Mouse (Mus musculus): ENCODE results near the gene Vat1l. TPM values are rescaled to one million over a fixed set of nuclear protein-coding genes. Genes with fewer than 3 reads are reported as not detected.

The Vat1l gene
- polyA plus RNA-seq, 1 experiment from 2014 or later = 4.0 TPM

GRCm38 (mm10) chr8:114351643-114352427 lies 146.4 kb downstream of the Vat1l start:
- peak overlapping the region; percentile 6; the same call in 1 of the 2 replicates for H3K4me3 ChIP-seq (replicated peaks)
- peak; percentile 51; the same call in 1 of the 2 replicates for ATAC-seq (ENCODE audit: insufficient number of reproducible peaks, low FRiP score, low TSS enrichment, low read depth)
- 35% methylated on average over 14 of the region's 14 CpGs for WGBS
- no peaks in the 10 kb centered on the region for H3K36me3 ChIP-seq
- H3K4me1 ChIP-seq = 0 out of 2 replicates have a peak, but pooled peaks cover 8% of the 10 kb centered on the region
- no peak overlapping the region for H3K9ac ChIP-seq
- H3K27me3 ChIP-seq = no peaks in the 10 kb centered on the region
- H3K9me3 ChIP-seq (replicated peaks) = no peaks in the 10 kb centered on the region
- peak overlapping the region; percentile 43 for H3K4me2 ChIP-seq (replicated peaks)
- no peak overlapping the region for H3K27ac ChIP-seq (replicated peaks)

GRCm38 (mm10) chr8:114360506-114360905 lies 155.1 kb downstream of the Vat1l start:
- Histone ChIP-seq H3K4me3 (replicated peaks) (no peak overlapping the region), H3K9me3 (replicated peaks) (no peaks in the 10 kb centered on the region), H3K27me3 (no peaks in the 10 kb centered on the region), H3K27ac (replicated peaks) (no peak overlapping the region), H3K9ac (no peak overlapping the region), H3K36me3 (no peaks in the 10 kb centered on the region), H3K4me1 (no peaks in the 10 kb centered on the region), H3K4me2 (replicated peaks) (no peak overlapping the region)
- no peak for ATAC-seq (ENCODE audit: insufficient number of reproducible peaks, low FRiP score, low TSS enrichment, low read depth)
- WGBS = 48% methylated on average over 8 of the region's 8 CpGs

GRCm38 (mm10) chr8:114363167-114363566 lies 157.8 kb downstream of the Vat1l start:
- Histone ChIP-seq H3K4me1 (no peaks in the 10 kb centered on the region), H3K27me3 (no peaks in the 10 kb centered on the region), H3K9ac (no peak overlapping the region), H3K4me3 (replicated peaks) (no peak overlapping the region), H3K27ac (replicated peaks) (no peak overlapping the region), H3K4me2 (replicated peaks) (no peak overlapping the region), H3K36me3 (no peaks in the 10 kb centered on the region), H3K9me3 (replicated peaks) (no peaks in the 10 kb centered on the region)
- 58% methylated on average over 5 of the region's 5 CpGs for WGBS
- 0 out of 2 replicates have a peak, but pooled peaks have one; percentile 12 for ATAC-seq (ENCODE audit: insufficient number of reproducible peaks, low FRiP score, low TSS enrichment, low read depth)

GRCm38 (mm10) chr8:114363656-114364055 lies 158.2 kb downstream of the Vat1l start:
- H3K9me3 ChIP-seq (replicated peaks) = no peaks in the 10 kb centered on the region
- H3K4me2 ChIP-seq (replicated peaks) = no peak overlapping the region
- H3K4me1 ChIP-seq = no peaks in the 10 kb centered on the region
- H3K4me3 ChIP-seq (replicated peaks) = no peak overlapping the region
- H3K9ac ChIP-seq = no peak overlapping the region
- 16% methylated on average over 8 of the region's 8 CpGs for WGBS
- H3K27me3 ChIP-seq = no peaks in the 10 kb centered on the region
- no peaks in the 10 kb centered on the region for H3K36me3 ChIP-seq
- no peak overlapping the region for H3K27ac ChIP-seq (replicated peaks)
- ATAC-seq (ENCODE audit: insufficient number of reproducible peaks, low FRiP score, low TSS enrichment, low read depth) = peak; percentile 65; the same call in 1 of the 2 replicates

GRCm38 (mm10) chr8:114369038-114369976 lies 163.9 kb downstream of the Vat1l start:
- H3K9ac ChIP-seq = no peak overlapping the region
- no peaks in the 10 kb centered on the region for H3K36me3 ChIP-seq
- no peak overlapping the region; the same call in 1 of the 2 replicates for H3K4me2 ChIP-seq (replicated peaks)
- 31% methylated on average over 27 of the region's 27 CpGs for WGBS
- no peaks in the 10 kb centered on the region for H3K27me3 ChIP-seq
- no peaks in the 10 kb centered on the region for H3K9me3 ChIP-seq (replicated peaks)
- no peak overlapping the region for H3K27ac ChIP-seq (replicated peaks)
- H3K4me1 ChIP-seq = no peaks in the 10 kb centered on the region
- H3K4me3 ChIP-seq (replicated peaks) = no peak overlapping the region
- no peak for ATAC-seq (ENCODE audit: insufficient number of reproducible peaks, low FRiP score, low TSS enrichment, low read depth)

GRCm38 (mm10) chr8:114374390-114374789 lies 169.0 kb downstream of the Vat1l start:
- H3K4me1 ChIP-seq = no peaks in the 10 kb centered on the region
- no peak overlapping the region for H3K4me2 ChIP-seq (replicated peaks)
- no peak overlapping the region for H3K9ac ChIP-seq
- no peaks in the 10 kb centered on the region for H3K9me3 ChIP-seq (replicated peaks)
- no peak overlapping the region for H3K27ac ChIP-seq (replicated peaks)
- WGBS = 77% methylated on average over 6 of the region's 6 CpGs
- no peaks in the 10 kb centered on the region for H3K36me3 ChIP-seq
- H3K4me3 ChIP-seq (replicated peaks) = no peak overlapping the region
- ATAC-seq (ENCODE audit: insufficient number of reproducible peaks, low FRiP score, low TSS enrichment, low read depth) = no peak
- H3K27me3 ChIP-seq = no peaks in the 10 kb centered on the region

GRCm38 (mm10) chr8:114384189-114384588 lies 178.8 kb downstream of the Vat1l start:
- Histone ChIP-seq H3K4me1 (no peaks in the 10 kb centered on the region), H3K36me3 (no peaks in the 10 kb centered on the region), H3K9me3 (replicated peaks) (no peaks in the 10 kb centered on the region), H3K4me3 (replicated peaks) (no peak overlapping the region), H3K27me3 (no peaks in the 10 kb centered on the region), H3K4me2 (replicated peaks) (no peak overlapping the region), H3K27ac (replicated peaks) (no peak overlapping the region), H3K9ac (no peak overlapping the region)
- ATAC-seq (ENCODE audit: insufficient number of reproducible peaks, low FRiP score, low TSS enrichment, low read depth) = no peak
- WGBS = 84% methylated on average over 3 of the region's 3 CpGs

- Histone ChIP-seq H3K4me3 (replicated peaks) (no peak overlapping the region), H3K9me3 (replicated peaks) (no peaks in the 10 kb centered on the region), H3K4me2 (replicated peaks) (no peak overlapping the region), H3K9ac (no peak overlapping the region), H3K27ac (replicated peaks) (no peak overlapping the region), H3K4me1 (no peaks in the 10 kb centered on the region), H3K36me3 (no peaks in the 10 kb centered on the region), H3K27me3 (no peaks in the 10 kb centered on the region)
- 79% methylated on average over 4 of the region's 4 CpGs for WGBS
- no peak for ATAC-seq (ENCODE audit: insufficient number of reproducible peaks, low FRiP score, low TSS enrichment, low read depth)
Measured at GRCm38 (mm10) chr8:114387494-114387893, 182.1 kb downstream of the Vat1l start.

GRCm38 (mm10) chr8:114390465-114391254 lies 185.2 kb downstream of the Vat1l start:
- WGBS = 80% methylated on average over 12 of the region's 13 CpGs
- Histone ChIP-seq H3K27me3 (no peaks in the 10 kb centered on the region), H3K9ac (no peak overlapping the region), H3K36me3 (no peaks in the 10 kb centered on the region), H3K4me1 (no peaks in the 10 kb centered on the region), H3K27ac (replicated peaks) (no peak overlapping the region), H3K9me3 (replicated peaks) (no peaks in the 10 kb centered on the region), H3K4me2 (replicated peaks) (no peak overlapping the region), H3K4me3 (replicated peaks) (no peak overlapping the region)
- ATAC-seq (ENCODE audit: insufficient number of reproducible peaks, low FRiP score, low TSS enrichment, low read depth) = no peak

GRCm38 (mm10) chr8:114398326-114398725 lies 192.9 kb downstream of the Vat1l start:
- WGBS = 90% methylated on average over 5 of the region's 5 CpGs

GRCm38 (mm10) chr8:114399273-114399672 lies 193.9 kb downstream of the Vat1l start:
- Histone ChIP-seq H3K9me3 (replicated peaks) (no peaks in the 10 kb centered on the region), H3K27me3 (no peaks in the 10 kb centered on the region), H3K9ac (no peak overlapping the region), H3K4me3 (replicated peaks) (no peak overlapping the region), H3K4me2 (replicated peaks) (no peak overlapping the region), H3K36me3 (no peaks in the 10 kb centered on the region), H3K4me1 (no peaks in the 10 kb centered on the region), H3K27ac (replicated peaks) (no peak overlapping the region)
- ATAC-seq (ENCODE audit: insufficient number of reproducible peaks, low FRiP score, low TSS enrichment, low read depth) = no peak
- WGBS = 91% methylated on average over 5 of the region's 5 CpGs

More at GRCm38 (mm10) chr8:114398326-114398725, 192.9 kb downstream of the Vat1l start:
- Histone ChIP-seq H3K4me2 (replicated peaks) (no peak overlapping the region), H3K27me3 (no peaks in the 10 kb centered on the region), H3K36me3 (no peaks in the 10 kb centered on the region), H3K9me3 (replicated peaks) (no peaks in the 10 kb centered on the region), H3K4me3 (replicated peaks) (no peak overlapping the region), H3K4me1 (no peaks in the 10 kb centered on the region), H3K27ac (replicated peaks) (no peak overlapping the region), H3K9ac (no peak overlapping the region)
- ATAC-seq (ENCODE audit: insufficient number of reproducible peaks, low FRiP score, low TSS enrichment, low read depth) = no peak

All from embryonic facial prominence, embryonic 15.5 days (tissue).